Mouse (Mus musculus) gastrocnemius, postnatal 4 days (tissue): ENCODE measurements around the gene Cul5. TPM values are rescaled to one million over a fixed set of nuclear protein-coding genes. Genes with fewer than 3 reads are reported as not detected.

Source experiments
- DNase-seq, 2 experiments: peaks; one replicate each; pipeline ENCODE4 v3.0.0; 2021 to 2022; ENCODE audit warnings: low spot score in 2 of 2, mixed read lengths in 2 of 2
- total RNA-seq, 2 experiments: library from RNA; stranded (reverse); gene quantifications; 2 replicates each; pipeline ENCODE4 v1.2.3; 2021

Gene Cul5
- total RNA-seq, 2 experiments from 2014 or later, result 43.7 to 46.1 TPM

DNA sequence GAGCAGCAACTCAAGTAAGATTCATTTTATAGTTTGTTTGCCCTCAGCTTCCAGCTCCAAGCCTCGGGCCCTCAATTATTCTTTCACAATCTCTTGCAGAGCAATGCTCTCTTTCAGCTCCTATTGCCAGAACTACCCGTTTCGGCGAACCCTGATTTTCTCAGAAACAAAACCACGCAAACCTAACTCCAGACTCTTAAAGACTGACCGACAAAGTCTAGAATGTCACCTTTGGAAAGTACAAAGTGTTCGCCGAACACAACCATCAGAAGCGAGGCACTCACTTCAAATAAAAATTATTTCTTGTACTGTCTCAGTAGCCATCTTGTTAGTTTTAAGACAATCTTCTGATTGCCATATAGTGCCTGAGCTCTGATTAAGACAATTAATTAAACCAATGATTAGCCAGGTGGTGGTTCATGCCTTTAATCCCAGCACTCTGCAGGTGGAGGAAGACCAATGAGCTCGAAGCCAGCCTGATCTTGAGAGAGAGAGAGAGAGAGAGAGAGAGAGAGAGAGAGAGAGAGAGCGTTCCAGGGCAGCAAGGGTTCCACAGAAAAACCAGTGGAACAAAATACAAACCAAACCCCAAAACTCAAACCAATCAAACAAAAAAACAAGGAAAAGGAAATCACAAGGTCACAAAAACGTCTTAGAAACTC lies 60.4 kb downstream of the Cul5 start:
- DNase-seq, result no peak

DNA sequence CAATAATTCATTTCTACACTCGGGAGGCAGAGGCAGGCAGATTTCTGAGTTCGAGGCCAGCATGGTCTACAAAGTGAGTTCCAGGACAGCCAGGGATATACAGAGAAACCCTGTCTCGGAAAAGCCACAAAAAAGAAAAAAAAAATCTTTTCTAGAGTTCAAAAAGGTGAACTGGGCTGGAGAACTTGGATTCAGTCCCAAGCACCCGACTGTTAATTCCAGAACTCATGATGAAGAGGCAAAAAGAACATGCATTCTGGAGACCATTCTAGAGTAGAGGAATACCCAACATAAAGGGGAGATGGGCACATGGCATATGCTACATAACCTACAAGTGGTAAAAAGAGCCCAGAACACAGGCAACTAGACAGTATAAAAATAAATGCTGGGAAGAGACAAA lies 62.0 kb downstream of the Cul5 start:
- no peak for DNase-seq

DNA sequence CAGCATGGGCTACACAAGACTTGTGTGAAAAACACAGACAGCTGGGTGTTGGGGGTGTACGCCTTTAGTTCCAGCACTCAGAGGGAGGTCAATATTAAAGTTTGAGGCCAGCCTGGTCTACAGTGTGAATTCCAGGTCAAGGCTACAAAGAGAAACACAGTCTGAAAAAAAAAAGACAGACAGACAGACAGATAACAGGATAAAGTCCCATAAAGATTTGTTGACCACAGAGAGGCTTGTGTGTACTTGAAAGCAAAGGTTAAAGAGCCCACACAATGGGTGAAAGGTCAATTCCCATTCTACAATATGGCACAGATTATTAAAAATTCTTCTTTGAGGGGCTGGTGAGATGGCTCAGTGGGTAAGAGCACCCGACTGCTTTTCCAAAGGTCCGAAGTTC lies 62.6 kb downstream of the Cul5 start:
- no peak for DNase-seq

DNA sequence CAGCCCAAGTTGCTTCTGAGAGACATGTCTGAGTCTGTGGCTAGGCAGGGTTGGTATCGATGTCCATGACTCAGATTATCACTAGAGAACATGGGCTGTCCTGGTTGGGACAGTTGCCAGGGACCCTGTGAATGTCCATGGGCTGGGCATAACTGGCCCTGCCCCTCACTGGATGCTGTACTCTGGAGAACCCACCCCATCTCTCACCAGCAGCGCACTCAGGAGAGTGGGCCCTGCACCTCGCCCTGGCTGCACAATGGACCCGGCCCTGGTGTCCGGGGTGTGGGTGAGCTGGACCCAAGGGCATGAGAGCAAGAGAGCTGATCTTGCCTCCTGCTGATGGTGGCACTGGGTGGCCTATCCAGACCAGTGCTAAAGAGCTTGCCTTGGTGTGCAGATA lies 64.9 kb downstream of the Cul5 start:
- DNase-seq, result no peak

DNA sequence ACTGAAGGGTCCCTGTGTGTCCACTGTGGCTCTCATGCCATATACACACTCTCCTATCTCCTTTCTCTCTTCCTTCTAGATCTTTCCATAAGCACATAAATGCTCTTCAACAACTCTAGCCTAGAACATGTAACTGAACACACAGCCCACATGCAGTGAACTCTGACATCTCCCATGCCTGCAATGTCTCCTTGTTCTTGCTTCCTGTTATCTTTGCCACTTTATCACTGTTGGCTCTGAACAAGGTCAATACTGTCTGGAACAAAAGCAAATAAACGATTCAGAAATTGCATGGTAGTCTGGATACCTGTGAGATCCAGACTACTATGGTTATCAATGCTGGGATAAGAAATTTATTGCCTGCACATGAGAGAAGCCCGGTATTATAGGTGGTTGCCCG lies 66.0 kb downstream of the Cul5 start:
- no peak for DNase-seq

DNA sequence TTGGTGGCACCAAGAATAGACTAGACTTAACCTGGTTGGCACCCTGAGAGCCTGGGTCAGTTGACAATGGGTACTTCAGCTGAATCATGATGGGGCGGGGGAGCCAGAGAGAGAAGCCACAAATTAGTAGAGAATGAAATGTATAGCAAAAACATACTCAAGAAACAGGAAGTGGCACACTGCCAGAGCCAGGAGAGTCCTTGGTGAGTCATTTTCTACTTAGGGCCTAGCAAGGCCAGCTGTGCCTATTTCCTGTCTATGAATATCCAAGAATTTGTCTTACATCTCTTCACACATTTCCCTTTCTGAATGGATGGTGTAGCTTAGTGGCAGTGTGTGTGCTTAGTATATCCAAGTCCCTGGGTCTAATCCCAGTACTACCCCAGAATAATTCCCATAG lies 66.4 kb downstream of the Cul5 start:
- peak in 1 of 2 experiments; percentile 19 for DNase-seq

DNA sequence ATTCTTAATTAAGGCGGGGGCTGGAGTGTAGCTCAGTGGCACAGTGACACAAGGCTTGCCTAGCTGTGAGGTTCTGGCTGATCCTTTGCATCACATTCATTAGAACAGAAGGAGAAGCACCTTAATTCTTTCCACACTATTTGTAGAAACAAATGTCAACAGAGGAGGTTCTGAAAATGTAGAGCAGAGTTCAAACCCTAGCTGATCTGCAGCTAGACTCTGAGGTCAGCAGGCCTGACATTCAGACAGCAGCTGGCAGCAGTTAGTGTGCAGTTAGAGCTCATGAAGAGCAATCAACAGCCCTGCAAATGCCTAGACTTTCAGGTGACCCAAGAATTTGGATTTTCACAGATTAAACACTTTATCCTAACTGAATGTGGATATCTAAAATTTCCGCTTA lies 68.3 kb downstream of the Cul5 start:
- no peak for DNase-seq

DNA sequence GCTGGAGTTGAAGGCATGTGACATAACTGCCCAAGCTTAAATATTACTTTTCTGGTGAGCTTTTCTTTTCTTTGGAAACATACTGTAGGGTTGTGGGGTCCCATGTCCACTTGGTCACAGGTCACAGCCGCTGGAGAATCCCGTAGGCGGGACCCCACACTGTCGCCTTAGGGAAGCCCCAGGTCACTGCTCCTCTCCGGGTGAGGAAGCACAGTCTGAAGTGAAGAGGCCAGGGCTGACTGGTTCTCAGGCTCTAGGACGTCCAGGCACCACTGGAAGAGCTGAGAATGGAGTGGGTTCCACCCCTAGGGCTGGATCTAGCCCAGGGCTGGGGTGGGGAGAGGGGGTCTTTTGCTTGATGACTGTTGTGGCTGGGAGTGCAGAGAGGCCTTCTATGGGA lies 71.2 kb downstream of the Cul5 start:
- no peak for DNase-seq

DNA sequence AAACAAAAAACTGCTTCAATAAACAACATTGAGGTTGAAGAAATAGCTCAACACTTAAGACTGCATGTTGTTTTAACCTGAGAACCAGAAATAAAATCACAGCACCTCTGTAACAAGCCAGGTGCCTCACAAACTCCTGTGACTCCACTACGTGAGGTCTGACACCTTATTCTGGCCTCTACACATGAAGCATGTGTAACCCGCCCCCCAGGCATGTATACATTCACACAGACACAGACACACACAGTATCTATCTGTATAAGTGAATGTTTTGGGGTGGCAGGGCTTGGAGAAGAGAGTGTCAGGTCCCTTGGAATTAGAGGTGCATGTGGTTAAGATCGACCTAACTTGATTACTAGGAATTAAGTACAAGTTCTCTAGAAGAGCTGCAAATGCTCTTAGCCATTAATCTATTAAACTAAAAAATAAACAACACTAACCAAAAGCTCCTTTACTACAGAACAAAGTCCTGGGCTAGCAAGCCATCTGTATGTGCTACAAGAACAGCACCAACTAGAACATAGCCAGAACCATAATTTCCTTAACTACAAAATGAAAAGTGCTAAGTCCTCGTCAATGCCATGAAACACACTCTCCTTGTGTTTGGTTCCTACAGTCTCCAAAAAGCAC lies 72.7 kb downstream of the Cul5 start:
- DNase-seq, result no peak

DNA sequence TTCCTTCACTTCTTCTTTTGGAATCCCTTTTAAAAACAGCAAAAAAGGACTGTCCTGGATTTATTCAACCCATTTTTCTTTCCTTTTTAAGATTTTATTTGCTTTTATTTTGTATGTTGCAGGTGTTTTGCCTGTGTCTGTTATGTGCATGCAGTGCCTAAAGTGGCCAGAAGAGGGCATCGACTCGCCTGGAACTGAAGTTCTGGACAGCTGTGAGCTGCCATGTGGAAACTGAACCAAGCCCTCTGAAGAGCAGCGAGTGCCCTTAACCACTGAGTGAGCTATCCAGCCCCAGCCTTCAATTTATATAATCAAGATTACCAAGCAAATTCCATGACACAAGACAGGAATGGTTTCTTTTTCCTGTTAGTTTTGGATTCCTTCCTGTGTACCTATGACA lies 75.0 kb downstream of the Cul5 start:
- DNase-seq, result peak; percentile 37 to 61

DNA sequence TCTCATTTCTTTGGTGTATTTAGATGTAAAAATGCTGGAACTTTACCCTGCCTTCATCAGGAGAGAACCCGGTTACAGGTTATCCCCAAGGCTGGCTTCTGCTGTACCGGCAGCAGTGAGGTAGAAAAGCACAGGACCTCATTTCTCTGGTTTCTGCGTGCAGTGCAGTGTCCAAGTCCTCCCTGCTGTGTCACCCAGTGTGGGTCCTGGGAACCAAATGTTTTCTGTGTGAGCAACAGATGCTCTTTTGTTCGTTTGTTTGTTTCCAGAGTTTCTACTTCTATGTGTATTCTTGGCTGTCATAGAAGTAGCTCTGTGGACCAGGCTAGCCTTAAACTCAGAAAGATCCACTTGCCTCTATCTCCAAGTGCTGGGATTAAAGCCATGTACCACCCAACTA lies 87.9 kb downstream of the Cul5 start:
- DNase-seq, result no peak

DNA sequence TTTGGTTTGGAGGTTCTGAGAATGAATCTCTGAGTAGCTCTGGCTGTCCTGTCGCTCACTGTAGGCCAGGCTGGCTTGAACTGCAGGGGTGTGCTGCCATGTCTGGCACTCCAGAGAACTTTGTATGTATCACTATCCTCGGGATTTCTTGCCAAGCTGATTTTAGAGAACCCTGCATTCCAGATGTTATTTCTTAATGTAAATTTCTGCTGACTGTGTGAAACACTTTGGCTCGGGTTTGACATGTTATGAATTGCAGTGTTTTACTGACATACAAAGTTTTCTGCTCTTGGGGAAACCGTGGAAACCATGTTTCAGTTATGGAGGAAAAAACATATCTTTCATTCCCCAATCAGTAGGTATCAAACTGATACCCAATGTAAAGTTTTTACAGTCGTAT lies 94.1 kb downstream of the Cul5 start:
- no peak for DNase-seq

DNA sequence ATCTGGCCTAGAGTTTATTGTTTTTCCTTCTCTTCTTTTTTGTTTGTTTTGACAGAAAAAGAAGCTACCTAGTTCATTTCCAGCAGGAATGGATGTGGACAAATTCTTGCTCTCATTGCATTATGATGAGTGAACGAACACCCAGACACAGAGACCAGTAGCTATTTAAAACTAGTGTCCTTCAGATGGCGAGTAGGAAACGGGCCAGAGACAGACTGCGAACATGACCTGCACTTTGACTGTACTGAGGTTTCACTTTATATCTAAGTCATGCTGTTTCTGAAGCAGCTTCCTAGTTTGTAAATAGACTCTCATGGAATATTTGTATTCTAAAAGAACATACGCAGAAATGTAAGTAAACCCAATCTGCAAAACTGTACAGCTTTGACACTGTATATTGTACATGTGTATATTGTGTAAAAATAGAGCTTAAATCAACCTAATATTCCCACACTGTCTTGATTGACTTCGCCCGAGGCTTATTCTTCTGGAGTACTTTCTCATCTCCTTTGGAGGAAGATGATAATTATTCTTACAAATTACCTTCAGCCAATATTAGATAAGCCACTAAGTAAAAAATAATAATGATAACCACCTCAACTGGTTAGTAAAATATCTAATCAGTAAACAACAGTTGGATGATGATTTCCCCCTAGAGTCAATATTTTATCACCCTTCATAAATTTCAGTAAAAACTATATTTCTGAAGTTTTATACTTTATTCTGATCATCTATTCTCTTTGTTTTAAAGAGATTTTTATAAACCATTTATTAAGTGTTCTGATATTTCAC lies 97.1 kb downstream of the Cul5 start:
- no peak for DNase-seq

DNA sequence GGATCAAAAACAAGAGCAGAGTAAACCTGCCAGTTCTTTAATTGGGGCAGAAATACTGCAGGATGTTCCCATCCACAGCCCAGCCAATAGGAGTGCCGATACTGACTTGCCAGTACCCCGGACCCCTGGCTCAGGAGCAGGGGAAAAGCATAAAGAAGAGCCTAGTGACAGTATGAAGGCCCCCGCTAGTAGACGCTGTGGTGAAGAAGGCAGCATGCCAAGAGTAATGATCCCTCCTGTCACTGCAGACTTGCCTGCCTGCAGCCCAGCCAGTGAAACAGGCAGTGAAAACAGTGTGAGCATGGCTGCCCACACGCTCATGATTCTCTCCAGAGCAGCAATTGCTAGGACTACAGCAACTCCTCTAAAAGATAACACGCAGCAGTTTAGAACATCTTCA lies 99.2 kb downstream of the Cul5 start:
- no peak for DNase-seq

Other genes with a start within 250 kb of the Cul5 start
- gene Atm, start 133.3 kb downstream of the Cul5 start, total RNA-seq, result 10 to 100 TPM; 15.2 to 16.6 TPM
- 10 to 100 TPM; 11.9 to 14.2 TPM for gene Npat, start 133.0 kb downstream of the Cul5 start, total RNA-seq
- 100 to 1,000 TPM; 144 to 150 TPM for gene Acat1, start 59.6 kb downstream of the Cul5 start, total RNA-seq
- under 1 TPM; 0.10 to 0.15 TPM for gene Rab39, start 36.2 kb upstream of the Cul5 start, total RNA-seq
- under 1 TPM in 1 of 2 experiments, not detected in 1; 0.25 TPM for gene Slc35f2, start 101.5 kb upstream of the Cul5 start, total RNA-seq
- 100 to 1,000 TPM; 183 to 236 TPM for gene Sln, start 180.2 kb upstream of the Cul5 start, total RNA-seq